Mouse (Mus musculus): Measurements from ENCODE around the gene Ush2a. TPM values are rescaled to one million over a fixed set of nuclear protein-coding genes. Genes with fewer than 3 reads are reported as not detected.

The Ush2a gene
- polyA plus RNA-seq, 3 experiments from 2014 or later, result 0.07 TPM; not detected in 2

DNA sequence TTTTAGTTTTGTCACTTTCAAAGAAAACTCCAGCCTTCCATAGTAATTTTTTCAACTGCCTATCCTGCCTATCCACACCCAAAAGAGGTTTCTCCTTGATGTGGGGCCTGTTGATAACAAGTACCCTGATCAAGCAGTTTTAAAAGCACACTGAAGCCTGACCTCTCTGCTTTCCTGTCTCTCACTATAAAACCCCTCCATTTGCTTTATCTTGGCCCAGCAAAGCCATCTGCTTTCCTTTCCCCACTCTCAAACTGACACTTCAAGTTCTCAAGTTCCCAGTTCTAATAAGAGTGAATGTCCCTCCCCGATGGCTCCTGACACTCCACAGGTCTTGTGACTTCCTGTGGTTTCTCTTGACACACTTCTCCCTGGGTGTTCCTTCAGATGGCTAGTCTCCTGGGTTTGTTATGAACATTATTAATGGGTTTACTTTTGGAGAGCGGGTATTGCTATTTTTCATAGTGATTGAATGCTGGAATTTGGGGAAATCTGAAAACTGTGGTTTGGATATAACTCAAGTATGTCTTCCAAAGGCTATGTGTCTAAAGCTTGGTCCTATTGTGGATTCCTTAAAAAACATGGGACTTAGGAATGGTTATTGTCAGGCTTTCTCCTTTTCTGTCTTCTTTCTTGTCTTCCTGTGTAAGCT, 126.1 kb downstream of the Ush2a start:
- ATAC-seq, result no peak

DNA sequence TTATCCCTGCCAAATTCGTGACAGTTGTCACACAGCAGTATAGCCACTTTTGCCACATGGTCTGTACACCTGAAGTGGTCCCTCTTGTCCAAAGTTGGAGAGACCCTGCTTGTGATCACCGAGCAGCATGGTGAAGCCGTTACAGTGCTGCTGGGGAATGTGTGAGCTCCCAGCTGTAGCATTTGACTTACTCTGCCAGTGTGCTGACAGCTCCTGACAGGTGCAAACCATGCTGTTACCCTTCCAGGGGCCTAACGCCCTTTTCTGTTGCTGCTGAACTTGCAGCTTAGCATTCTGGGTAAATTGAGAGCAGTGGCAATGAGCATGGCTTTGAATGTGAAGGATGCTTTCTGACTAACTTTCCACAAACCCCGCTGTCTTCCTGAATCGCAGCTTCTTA, 128.3 kb downstream of the Ush2a start:
- ATAC-seq, result no peak

DNA sequence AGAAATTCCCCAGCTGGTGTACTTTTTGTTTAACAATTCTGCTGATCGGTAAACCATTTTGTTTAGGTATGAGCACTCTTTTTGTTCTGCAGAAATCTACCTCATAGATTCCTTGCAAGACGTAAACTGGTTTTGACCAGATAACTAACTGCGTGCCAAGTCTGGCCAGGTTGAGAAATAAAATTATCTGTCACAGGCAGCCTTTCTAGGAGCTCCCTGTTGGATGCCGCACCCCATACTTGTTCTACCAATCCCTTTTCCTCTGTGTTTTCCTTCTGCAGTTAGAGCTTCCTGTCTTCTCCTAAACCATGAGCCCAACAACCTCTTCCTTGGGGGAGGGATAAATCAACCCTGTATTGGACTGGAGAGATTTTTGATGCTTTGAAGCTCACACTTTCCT, 145.4 kb downstream of the Ush2a start:
- ATAC-seq, result no peak

DNA sequence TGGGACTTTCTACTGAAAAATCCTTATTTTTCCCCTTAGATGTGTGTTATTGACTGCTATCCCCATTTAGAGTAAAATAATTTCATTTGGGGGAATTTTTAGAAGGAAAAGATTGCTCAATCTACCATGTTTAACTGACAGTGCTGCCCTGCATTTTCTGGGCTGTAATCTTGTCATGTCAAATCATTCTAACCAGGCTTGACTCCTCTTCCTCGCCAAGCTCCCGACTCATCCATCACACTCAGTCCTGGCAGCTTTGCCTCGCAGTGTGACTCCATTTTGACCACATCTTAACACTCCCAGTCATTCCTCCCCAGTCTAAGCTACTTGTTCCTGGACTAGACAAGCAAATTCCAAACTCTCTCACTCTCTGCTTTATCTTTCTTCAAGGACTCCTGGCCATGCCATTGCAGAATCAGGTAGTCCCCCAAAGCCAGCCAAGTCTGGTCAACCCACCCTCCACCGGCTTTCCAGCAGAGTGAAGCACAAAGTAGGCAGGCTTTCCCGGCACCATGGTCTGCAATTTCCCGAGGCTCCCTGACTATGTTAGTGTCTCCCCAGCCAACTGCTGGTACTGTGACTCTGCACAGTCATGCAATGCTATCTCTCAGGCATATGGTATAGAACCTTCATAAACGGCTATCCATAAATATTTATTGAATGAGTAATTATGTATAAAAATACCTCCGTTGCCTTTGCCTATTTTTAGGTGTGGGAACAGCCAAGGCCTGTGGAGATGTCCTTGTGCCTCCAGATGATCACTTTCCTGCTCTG, 146.0 kb downstream of the Ush2a start:
- ATAC-seq, result no peak

DNA sequence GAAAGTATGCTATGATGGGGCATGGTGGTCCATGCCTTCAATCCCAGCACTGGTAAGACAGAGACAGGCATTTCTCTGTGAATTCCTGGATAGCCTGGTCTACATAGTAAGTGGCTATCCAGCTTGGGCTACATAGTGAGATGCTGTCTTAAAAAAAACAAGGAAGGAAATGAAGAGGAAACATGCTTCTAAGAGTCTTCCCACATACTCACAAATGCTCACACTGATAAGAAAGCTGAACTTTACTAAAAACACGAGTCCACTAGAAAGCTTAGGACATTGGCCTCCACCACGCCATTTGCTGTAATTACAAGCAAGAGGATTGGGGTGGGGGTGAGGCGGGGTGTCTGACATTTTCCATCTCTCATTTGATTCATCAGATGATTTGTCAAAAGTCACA, 148.7 kb downstream of the Ush2a start:
- no peak for ATAC-seq

DNA sequence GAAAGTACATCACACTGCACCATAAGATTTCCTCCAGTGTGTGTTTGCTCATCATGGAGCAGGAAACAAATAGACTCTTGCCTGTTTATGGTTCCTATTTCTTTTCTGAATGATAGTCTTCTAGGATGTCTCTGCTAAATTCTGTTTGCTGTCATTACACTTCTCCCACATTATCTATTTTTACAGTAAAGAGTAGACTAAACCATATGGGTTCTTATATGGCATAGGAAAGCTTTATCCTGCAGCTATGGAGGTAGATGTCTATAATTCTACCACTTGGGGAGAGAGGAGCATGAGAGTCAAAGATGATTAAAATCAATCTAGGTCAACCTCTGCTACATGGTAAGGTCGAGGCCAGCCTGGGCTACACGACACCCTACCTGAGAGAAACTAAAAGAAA, 158.7 kb downstream of the Ush2a start:
- ATAC-seq, result no peak

DNA sequence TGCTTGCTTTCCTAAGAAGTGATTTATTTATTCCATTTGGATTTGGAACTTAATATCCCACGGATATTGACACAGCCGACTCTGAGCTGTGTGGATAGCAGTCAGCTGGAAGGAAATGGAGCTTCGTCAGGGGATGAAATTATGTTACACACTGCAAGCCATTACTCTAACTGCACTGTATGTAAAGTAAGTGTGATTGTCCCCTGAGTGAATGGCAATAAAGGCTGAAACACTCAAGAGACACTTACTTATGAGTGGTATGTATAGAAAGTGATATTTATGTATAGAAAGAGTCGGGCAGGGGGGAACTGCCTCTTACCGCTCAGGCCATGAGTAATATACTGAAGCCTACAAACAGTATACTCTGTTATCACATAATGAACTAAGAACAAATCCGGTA, 166.3 kb downstream of the Ush2a start:
- no peak for ATAC-seq

DNA sequence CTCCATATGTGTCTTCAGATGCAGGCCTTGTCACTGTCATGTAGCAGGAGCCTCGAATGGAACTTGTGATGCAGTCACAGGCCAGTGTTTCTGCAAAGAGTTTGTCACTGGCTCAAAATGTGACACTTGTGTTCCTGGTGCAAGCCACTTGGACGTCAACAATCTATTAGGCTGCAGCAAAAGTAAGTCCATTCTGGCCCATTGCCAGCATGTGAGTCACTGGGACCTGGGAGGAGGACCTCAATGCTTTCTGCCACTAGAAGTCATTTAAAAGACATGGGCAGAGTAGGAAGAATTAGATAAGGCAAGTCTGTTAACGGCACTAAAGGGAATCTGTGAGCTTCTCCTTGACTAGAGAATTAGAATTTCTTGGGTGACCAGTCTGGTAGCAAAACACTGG, 168.9 kb downstream of the Ush2a start:
- no peak for ATAC-seq

DNA sequence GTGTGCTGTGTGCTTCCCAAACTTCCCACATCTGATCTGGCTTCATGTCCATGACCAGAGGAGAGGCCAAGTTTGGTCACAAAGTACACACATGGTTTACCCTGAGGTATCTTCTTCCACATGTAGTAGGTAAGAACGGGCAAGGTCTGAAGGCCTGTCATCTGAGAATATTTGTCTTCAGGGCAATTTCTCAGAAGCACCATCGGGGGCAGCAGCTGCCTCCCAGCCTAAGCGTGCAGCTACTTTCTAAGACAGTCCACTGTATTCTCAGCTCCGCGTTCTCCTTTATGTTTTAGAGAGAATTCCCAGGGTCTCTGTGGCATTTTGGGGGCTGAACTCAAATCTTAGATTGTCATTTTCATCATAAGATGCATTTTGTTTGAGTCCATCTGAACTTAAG, 186.1 kb downstream of the Ush2a start:
- no peak for ATAC-seq

DNA sequence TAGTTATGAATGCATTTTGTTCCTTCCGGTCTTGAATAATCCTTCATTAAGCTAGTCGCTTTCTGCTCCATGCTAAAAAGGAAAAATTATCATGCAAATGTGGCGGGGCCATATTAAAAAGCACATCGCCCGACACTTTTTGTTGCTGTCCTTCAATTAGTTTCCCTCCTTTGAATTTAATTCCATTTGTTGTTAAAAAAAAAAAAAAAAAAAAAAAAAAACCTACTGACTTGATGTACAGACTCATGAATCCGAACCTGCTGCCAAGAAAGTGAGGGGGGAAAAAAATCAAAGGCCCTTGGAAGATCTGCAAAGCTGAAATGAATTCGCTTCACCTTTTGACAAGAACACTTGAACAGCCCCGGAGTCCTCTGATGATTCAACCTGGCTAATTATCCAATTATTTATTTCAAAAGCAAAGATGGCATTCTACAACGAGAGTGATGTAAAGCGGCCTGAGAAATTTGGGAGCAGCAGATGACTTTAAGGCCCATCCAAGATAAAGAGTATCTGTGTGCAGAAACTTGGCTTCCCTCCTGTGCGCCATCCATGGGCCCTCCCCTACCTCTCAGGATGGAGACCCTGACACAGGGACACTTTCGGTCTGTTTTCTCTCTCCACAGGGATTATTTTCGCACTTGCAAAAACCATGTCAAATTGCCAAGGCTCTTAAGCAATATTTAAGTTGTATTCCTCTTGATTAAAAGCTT, 194.8 kb downstream of the Ush2a start:
- no peak for ATAC-seq

DNA sequence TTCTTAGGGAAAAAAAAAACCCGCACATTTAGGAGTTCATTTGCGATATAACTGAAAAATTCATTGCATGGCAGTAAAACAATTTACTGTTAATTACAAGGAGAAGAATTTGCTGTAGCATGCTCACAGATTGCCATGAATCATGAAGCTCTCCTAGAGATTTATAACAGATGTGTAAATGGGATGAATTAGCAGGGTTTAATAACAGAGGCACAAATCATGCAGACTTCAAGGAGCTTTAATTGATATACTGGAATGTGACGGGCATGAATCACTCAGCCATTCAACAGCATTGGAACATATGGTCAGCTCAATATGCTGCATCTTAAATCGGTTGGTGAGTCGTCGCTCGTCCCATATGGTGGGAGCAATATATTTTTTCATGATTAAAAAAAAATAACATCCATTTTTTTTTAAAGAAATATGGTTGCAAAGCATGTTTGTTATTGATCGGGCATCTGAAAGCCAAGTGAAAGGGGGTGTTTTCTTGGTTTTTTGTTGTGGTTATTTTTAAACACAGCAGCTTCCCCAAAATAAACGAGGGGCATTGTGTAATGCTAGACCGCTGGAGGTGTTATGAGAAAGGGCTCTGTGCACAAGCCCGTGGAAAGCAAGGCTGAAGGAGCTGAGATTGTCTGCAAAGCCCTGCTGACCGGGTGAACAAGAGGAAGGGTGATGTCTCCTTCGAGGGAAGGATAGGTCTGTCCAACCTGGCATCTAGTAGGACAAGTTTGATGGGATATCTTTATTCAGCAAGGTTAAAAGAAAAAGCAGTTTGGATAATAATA, 195.6 kb downstream of the Ush2a start:
- no peak for ATAC-seq

DNA sequence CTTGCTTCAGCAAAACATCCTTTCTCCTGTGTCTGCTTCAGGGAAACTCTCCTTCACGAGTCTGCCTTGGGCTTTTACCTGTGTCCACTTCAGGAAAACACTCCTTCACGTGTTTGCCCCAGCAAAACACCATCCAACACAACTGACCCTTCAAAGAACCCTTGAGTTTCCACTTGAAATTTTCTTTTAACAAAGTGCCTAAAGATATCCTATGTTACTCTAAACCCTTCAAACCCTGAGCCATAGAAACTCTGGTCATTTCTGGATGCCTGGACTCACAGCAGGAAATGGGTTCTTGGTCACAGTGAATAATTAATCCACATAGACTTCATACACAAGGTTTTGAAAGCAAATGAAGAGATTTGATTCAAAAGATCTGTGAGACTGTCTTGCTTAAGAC, 199.4 kb downstream of the Ush2a start:
- ATAC-seq, result no peak

DNA sequence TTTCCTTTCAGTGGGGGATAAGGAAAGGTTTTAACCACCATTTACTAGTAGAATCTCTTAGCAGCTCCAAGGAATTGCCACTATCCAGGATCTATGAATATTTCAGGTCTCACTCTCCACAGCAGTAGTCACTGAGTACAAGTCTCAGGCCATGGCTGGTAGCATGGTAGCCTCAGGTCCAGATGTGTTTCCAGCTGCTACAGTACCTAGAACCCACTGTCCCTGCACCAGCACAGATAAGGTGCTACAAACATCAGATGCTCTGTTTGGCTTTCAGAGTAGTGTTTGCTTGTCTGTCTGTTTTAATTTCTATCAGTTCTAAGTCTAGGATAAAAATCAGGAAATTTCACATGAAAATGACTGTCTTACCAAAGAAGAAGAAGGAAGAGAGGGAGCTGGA, 202.8 kb downstream of the Ush2a start:
- no peak for ATAC-seq

DNA sequence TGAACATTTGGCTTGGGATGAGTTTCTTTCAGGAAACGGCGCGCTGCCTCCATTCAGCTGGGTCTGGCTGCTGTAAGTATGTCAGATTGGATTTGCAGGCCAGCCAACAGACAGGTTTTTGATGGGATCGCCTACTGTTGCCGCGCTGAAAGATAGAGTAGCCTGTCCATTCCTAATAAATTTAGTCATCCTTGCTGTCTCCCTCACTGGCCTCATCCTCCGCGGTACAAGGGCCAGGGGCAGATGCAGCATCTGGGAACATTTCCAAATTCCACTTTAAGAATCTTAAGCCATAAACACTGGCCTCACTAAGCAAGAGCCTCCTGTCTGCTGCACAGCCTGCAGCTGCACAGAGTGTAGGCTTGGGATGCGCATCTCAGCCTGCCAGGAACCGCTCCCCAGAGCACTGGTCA, 206.6 kb downstream of the Ush2a start:
- ATAC-seq, result no peak

DNA sequence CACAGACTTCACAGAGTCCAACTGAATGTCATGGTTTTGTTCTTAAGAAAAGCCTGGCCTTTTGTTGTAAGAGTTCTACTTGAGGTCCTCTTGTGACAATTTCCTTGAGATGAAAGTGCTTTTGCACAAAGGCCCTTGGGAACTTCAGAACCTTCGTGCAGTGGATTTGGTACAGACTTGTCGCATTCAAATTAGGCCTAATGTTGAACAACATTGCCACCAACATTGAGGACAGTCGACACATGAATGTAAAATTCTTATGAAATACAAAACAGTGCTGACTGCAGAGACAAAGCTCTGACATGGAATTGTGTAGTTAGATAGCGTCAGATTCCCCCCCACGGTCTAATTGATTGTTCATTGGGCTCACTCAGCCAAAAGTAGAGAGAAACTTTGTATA, 243.1 kb downstream of the Ush2a start:
- no peak for ATAC-seq

DNA sequence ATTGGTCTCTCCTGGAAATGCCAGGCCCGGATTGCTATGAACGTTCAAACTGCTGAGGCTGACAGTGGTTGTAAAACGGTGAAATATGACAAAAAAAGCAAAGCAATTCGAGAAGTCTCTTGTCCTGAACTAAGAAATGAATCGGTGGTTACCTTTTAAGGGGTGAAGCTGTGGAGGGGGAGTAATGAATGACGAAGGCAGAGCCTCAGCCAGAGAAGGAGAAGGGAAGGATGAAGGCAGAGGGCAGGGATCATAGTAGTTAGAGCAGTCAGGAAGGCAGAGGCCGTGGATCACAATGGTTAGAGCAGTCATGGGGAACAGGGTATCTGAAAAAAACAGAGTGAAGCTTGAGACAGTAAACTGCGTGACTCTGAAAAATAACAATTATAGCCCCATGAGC, 257.0 kb downstream of the Ush2a start:
- no peak for ATAC-seq

DNA sequence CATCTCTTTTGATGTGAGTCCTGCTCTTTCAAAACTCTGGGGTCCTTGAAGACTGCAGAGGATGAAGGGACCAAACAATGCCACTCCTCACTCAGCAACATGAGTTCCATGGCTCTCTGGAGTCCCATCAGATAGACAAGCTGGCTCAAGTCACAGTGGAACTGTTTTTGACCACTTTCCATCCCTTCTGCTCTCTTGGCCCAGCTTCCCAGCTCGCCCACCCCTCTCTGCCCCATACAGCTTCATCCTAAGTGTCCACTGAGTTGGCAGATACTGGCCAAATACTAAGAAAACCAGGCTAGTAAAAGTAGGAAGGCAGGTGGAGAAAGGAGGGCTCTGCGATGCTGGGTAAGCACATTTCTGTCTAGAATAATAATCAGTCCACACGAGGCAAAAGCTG, 265.6 kb downstream of the Ush2a start:
- ATAC-seq, result no peak

DNA sequence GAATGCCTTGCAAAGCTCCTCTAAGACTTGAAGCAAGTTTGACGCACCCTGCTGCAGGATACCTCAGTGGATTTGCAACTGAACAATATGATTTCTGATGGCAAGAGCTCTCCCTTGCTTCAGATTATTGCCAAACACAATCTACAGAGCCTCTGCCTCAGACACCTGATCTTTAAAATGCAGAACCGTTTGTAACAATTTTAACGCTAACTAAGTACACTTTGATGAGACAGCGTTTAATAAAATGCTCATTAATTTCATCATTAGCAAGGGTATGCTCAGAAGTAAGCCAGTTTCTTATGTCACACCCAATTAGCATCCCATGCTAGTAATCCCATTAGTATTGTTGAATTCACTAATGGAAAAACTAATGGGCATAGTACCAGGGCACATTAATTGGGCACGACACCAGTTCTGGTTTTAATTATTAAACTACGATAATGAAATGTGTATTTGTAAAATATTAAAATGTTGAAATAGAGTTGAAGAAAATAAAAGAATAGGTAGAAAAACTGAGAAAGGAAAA, 267.8 kb downstream of the Ush2a start:
- ATAC-seq, result no peak

DNA sequence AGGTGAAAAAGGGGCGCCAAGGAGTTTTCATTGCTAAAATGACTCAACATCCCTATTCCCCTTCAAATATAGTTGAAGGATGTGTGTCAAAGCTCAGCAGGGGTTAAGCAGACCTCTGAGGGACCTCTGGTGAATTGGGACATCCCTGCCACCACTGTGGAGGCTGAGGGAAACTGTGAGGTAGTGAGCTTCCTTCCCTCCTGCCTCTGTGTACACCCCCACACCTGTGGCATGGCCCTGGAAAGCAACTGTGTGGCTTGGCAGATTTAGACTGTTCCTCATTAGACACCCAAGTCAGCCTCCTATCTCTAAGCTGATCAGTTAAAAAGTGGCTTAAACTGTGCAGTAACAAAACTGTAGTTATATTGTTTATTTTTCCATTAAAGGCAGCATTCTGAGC, 275.2 kb downstream of the Ush2a start:
- ATAC-seq, result no peak

DNA sequence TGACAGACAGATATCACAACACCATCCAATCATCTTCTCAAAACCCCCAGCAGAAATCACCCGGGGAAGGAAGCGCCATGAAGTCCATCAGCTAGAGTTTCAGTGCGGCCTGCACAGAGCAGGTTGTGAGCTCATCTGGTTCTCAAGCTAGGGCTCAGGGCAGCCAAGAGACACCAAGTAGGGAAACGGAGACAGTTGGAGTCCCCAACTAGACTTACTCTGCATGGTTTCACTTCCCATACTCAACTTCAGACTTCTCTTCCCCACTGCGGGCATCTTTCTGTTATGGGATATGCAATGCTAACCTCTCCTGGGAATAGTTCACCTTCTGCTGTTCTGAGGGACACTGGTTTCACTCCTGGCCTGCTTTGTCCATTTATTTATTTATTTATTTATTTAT, 277.8 kb downstream of the Ush2a start:
- ATAC-seq, result no peak

DNA sequence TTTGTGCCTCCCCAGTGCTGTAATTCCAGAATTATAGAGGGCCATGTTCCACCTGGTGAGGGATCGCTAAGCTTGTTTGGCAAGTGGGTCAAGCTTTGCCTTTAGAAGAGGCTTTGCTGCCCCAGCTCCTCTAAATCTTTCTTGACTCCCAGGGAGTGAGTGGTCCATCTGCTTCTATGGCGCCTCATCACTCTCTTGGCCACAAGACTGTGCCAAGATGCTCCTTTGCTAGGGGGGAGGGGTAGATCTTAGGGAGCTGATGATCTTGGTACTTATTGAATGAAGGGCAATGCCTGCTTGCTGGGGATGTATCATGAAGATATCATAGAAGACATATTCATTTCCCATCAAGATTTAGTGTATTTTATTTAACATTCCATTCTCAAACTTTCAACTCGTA, 279.7 kb downstream of the Ush2a start:
- ATAC-seq, result no peak

DNA sequence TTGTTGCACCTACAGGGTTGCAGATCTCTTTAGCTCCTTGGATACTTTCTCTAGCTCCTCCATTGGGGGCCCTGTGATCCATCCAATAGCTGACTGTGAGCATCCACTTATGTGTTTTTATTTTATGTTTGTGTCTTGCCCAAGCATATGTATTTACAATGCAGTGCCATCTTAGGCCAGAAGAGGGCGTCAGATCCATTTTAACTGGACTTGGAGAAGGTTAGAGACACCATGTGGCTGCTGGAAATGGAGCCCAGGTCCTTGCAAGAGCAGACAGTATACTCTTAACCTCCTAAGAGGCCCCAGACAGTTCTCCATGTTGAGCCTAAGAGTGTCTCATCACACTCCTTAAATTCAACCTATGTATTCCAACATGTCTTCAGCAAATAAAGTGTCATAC, 281.5 kb downstream of the Ush2a start:
- ATAC-seq, result no peak

DNA sequence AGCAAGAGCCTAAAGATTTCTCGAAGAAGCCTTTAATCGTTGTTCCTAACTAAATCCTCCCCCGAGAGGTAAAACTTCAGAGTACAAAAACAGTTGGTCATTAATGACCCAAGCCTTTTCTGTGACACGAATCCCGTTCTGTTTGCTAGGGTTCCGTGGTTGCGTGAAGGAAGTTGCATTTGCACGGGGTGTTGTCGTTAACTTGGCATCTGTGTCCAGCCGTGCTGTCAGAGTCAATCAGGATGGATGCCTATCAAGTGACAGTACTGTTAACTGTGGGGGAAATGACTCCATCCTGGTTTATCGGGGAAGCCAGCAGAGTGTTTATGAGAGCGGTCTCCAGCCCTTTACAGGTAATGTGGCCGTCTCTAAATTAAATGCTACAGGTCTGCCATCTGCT, 287.9 kb downstream of the Ush2a start:
- ATAC-seq, result no peak

All from inflammation-experienced regulatory T-cells, adult 6 months (primary cell).